Mouse (Mus musculus): ENCODE data around the gene Stx5a. TPM values are rescaled to one million over a fixed set of nuclear protein-coding genes. Genes with fewer than 3 reads are reported as not detected.
A peak's percentile ranks its signal among the peaks of the same experiment; 100 is the strongest.
"Not testable (repeated sequence)": the region's sequence is repeated elsewhere in the genome, so short reads cannot be mapped to it uniquely, and the experiment has no call there.

Gene Stx5a
- polyA plus RNA-seq, 1 experiment: 49.5 TPM

- no peak for TF ChIP-seq SRF (IDR thresholded peaks at IDR 0.05; ENCODE audit: control insufficient read depth, insufficient read length, low read depth)
- no peak for TF ChIP-seq MYOD1 (IDR thresholded peaks at IDR 0.05; ENCODE audit: control insufficient read depth in 1 of 3, insufficient read length in 2 of 3, low read depth in 2 of 3)
- TF ChIP-seq REST (IDR thresholded peaks at IDR 0.05; ENCODE audit: insufficient read depth, insufficient read length): no peak
- no peak for TF ChIP-seq POLR2A (IDR thresholded peaks at IDR 0.05; ENCODE audit: insufficient read length, low read depth)
- TF ChIP-seq TCF12 (IDR thresholded peaks at IDR 0.05; ENCODE audit: insufficient read depth, poor library complexity, severe bottlenecking): no peak
- no peak for TF ChIP-seq USF1 (IDR thresholded peaks at IDR 0.05; ENCODE audit: low read depth)
- no peak for TF ChIP-seq E2F4 (IDR thresholded peaks at IDR 0.05; ENCODE audit: insufficient read depth)
- TF ChIP-seq MAX (IDR thresholded peaks at IDR 0.05; ENCODE audit: low read depth): no peak
- H3K36me3 ChIP-seq (ENCODE audit: control insufficient read depth, insufficient read depth): peaks cover 28% of the 10 kb centered on the region
- H3ac ChIP-seq (ENCODE audit: control insufficient read depth, insufficient read length): no peak overlapping the region
- H3K79me2 ChIP-seq (ENCODE audit: control insufficient read depth, insufficient read depth): peaks cover 75% of the 10 kb centered on the region
- H3K4me3 ChIP-seq: peak overlapping the region; percentile 93
- H3K4me2 ChIP-seq (ENCODE audit: low read depth): peak overlapping the region; percentile 80
- no peaks in the 10 kb centered on the region for H3K27me3 ChIP-seq (ENCODE audit: control insufficient read depth, insufficient read depth, insufficient read length)
Observed at GRCm38 (mm10) chr19:8714653-8715481, 26.3 kb upstream of the Stx5a start.

- Histone ChIP-seq H3K4me2 (ENCODE audit: low read depth) (no peak overlapping the region), H3K27me3 (ENCODE audit: control insufficient read depth, insufficient read depth, insufficient read length) (no peaks in the 10 kb centered on the region), H3K4me3 (no peak overlapping the region), H3ac (ENCODE audit: control insufficient read depth, insufficient read length) (no peak overlapping the region), H3K79me2 (ENCODE audit: control insufficient read depth, insufficient read depth) (peaks cover 73% of the 10 kb centered on the region), H3K36me3 (ENCODE audit: control insufficient read depth, insufficient read depth) (peaks cover 15% of the 10 kb centered on the region)
- TF ChIP-seq MYOG (IDR thresholded peaks at IDR 0.05; ENCODE audit: control insufficient read depth in 1 of 3, insufficient read depth in 1 of 3, insufficient read length in 2 of 3, low read depth in 2 of 3): no peak
- no peak for TF ChIP-seq USF1 (IDR thresholded peaks at IDR 0.05; ENCODE audit: low read depth)
- no peak for TF ChIP-seq E2F4 (IDR thresholded peaks at IDR 0.05; ENCODE audit: insufficient read depth)
- no peak for TF ChIP-seq POLR2AphosphoS2 (IDR thresholded peaks at IDR 0.05; ENCODE audit: insufficient read length, low read depth)
- TF ChIP-seq TCF3 (IDR thresholded peaks at IDR 0.05; ENCODE audit: insufficient read length, low read depth): no peak
- no peak for TF ChIP-seq CEBPB (IDR thresholded peaks at IDR 0.05; ENCODE audit: insufficient read depth, poor library complexity, severe bottlenecking)
- TF ChIP-seq MAX (IDR thresholded peaks at IDR 0.05; ENCODE audit: low read depth): no peak
- no peak for TF ChIP-seq POLR2A (IDR thresholded peaks at IDR 0.05; ENCODE audit: insufficient read length, low read depth)
- TF ChIP-seq SRF (IDR thresholded peaks at IDR 0.05; ENCODE audit: control insufficient read depth, insufficient read length, low read depth): no peak
- TF ChIP-seq REST (IDR thresholded peaks at IDR 0.05; ENCODE audit: insufficient read depth, insufficient read length): no peak
- no peak for TF ChIP-seq TCF12 (IDR thresholded peaks at IDR 0.05; ENCODE audit: insufficient read depth, poor library complexity, severe bottlenecking)
- TF ChIP-seq MYOD1 (IDR thresholded peaks at IDR 0.05; ENCODE audit: control insufficient read depth in 1 of 3, insufficient read length in 2 of 3, low read depth in 2 of 3): no peak
Observed at GRCm38 (mm10) chr19:8715868-8716766, 25.1 kb upstream of the Stx5a start.

- no peak overlapping the region for H3K4me3 ChIP-seq
- TF ChIP-seq TCF3 (IDR thresholded peaks at IDR 0.05; ENCODE audit: insufficient read length, low read depth): no peak
- TF ChIP-seq TCF12 (IDR thresholded peaks at IDR 0.05; ENCODE audit: insufficient read depth, poor library complexity, severe bottlenecking): no peak
- no peak for TF ChIP-seq REST (IDR thresholded peaks at IDR 0.05; ENCODE audit: insufficient read depth, insufficient read length)
- TF ChIP-seq POLR2A (IDR thresholded peaks at IDR 0.05; ENCODE audit: insufficient read length, low read depth): no peak
- TF ChIP-seq CEBPB (IDR thresholded peaks at IDR 0.05; ENCODE audit: insufficient read depth, poor library complexity, severe bottlenecking): no peak
- no peak for TF ChIP-seq E2F4 (IDR thresholded peaks at IDR 0.05; ENCODE audit: insufficient read depth)
- no peak for TF ChIP-seq MAX (IDR thresholded peaks at IDR 0.05; ENCODE audit: low read depth)
- no peak for TF ChIP-seq MYOD1 (IDR thresholded peaks at IDR 0.05; ENCODE audit: control insufficient read depth in 1 of 3, insufficient read length in 2 of 3, low read depth in 2 of 3)
- no peak for TF ChIP-seq SRF (IDR thresholded peaks at IDR 0.05; ENCODE audit: control insufficient read depth, insufficient read length, low read depth)
- TF ChIP-seq USF1 (IDR thresholded peaks at IDR 0.05; ENCODE audit: low read depth): no peak
- TF ChIP-seq POLR2AphosphoS2 (IDR thresholded peaks at IDR 0.05; ENCODE audit: insufficient read length, low read depth): no peak
- no peak for TF ChIP-seq MYOG (IDR thresholded peaks at IDR 0.05; ENCODE audit: control insufficient read depth in 1 of 3, insufficient read depth in 1 of 3, insufficient read length in 2 of 3, low read depth in 2 of 3)
- H3ac ChIP-seq (ENCODE audit: control insufficient read depth, insufficient read length): no peak overlapping the region
- peaks cover 73% of the 10 kb centered on the region for H3K79me2 ChIP-seq (ENCODE audit: control insufficient read depth, insufficient read depth)
- peaks cover 7% of the 10 kb centered on the region for H3K36me3 ChIP-seq (ENCODE audit: control insufficient read depth, insufficient read depth)
- H3K27me3 ChIP-seq (ENCODE audit: control insufficient read depth, insufficient read depth, insufficient read length): no peaks in the 10 kb centered on the region
- no peak overlapping the region for H3K4me2 ChIP-seq (ENCODE audit: low read depth)
Observed at GRCm38 (mm10) chr19:8716767-8717475, 24.3 kb upstream of the Stx5a start.

- no peak overlapping the region for H3K4me2 ChIP-seq (ENCODE audit: low read depth)
- no peak overlapping the region for H3K4me3 ChIP-seq
- TF ChIP-seq POLR2A (IDR thresholded peaks at IDR 0.05; ENCODE audit: insufficient read length, low read depth) (no peak), SRF (IDR thresholded peaks at IDR 0.05; ENCODE audit: control insufficient read depth, insufficient read length, low read depth) (no peak), TCF12 (IDR thresholded peaks at IDR 0.05; ENCODE audit: insufficient read depth, poor library complexity, severe bottlenecking) (no peak), MAX (IDR thresholded peaks at IDR 0.05; ENCODE audit: low read depth) (no peak), REST (IDR thresholded peaks at IDR 0.05; ENCODE audit: insufficient read depth, insufficient read length) (no peak), USF1 (IDR thresholded peaks at IDR 0.05; ENCODE audit: low read depth) (no peak), E2F4 (IDR thresholded peaks at IDR 0.05; ENCODE audit: insufficient read depth) (no peak), MYOG (IDR thresholded peaks at IDR 0.05; ENCODE audit: control insufficient read depth in 1 of 3, insufficient read depth in 1 of 3, insufficient read length in 2 of 3, low read depth in 2 of 3) (no peak), TCF3 (IDR thresholded peaks at IDR 0.05; ENCODE audit: insufficient read length, low read depth) (no peak), POLR2AphosphoS2 (IDR thresholded peaks at IDR 0.05; ENCODE audit: insufficient read length, low read depth) (no peak), CEBPB (IDR thresholded peaks at IDR 0.05; ENCODE audit: insufficient read depth, poor library complexity, severe bottlenecking) (no peak), MYOD1 (IDR thresholded peaks at IDR 0.05; ENCODE audit: control insufficient read depth in 1 of 3, insufficient read length in 2 of 3, low read depth in 2 of 3) (no peak)
- no peaks in the 10 kb centered on the region for H3K36me3 ChIP-seq (ENCODE audit: control insufficient read depth, insufficient read depth)
- no peak overlapping the region for H3ac ChIP-seq (ENCODE audit: control insufficient read depth, insufficient read length)
- no peaks in the 10 kb centered on the region for H3K27me3 ChIP-seq (ENCODE audit: control insufficient read depth, insufficient read depth, insufficient read length)
- H3K79me2 ChIP-seq (ENCODE audit: control insufficient read depth, insufficient read depth): peaks cover 70% of the 10 kb centered on the region
Observed at GRCm38 (mm10) chr19:8718357-8718756, 22.9 kb upstream of the Stx5a start.

- H3K4me2 ChIP-seq (ENCODE audit: low read depth); H3K4me3 ChIP-seq; H3ac ChIP-seq (ENCODE audit: control insufficient read depth, insufficient read length); H3K27me3 ChIP-seq (ENCODE audit: control insufficient read depth, insufficient read depth, insufficient read length); H3K36me3 ChIP-seq (ENCODE audit: control insufficient read depth, insufficient read depth): not testable (repeated sequence)
- peaks cover 70% of the 10 kb centered on the region for H3K79me2 ChIP-seq (ENCODE audit: control insufficient read depth, insufficient read depth)
Observed at GRCm38 (mm10) chr19:8719037-8719436, 22.2 kb upstream of the Stx5a start.
